Mouse (Mus musculus): ENCODE results near the gene St6galnac6. TPM values are rescaled to one million over a fixed set of nuclear protein-coding genes. Genes with fewer than 3 reads are reported as not detected.
A peak's percentile ranks its signal among the peaks of the same experiment; 100 is the strongest.

The St6galnac6 gene
- total and polyA plus RNA-seq, 2 experiments: 38.0 to 90.0 TPM

DNA sequence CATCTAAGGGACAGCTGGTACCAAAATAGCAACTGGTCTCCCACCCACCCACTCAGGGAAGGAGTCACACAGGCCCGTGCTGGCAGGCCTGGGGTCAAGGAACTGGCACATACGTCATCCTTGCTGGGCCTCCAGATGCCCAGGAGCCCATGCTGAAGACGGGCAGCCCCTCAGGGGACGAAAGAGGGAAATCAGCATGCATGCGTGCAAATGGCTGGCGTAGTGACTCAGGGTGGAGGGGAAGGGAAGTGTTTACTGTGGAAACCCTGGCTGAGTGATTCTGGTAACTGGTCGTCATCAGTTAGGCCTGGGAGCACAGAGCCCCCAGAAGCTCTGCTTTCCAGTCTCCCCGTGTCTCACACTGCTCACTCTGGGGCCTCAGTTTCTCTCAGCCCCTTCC lies 65.8 kb downstream of the St6galnac6 start:
- Histone ChIP-seq H3K79me2 (ENCODE audit: control insufficient read depth, insufficient read depth, low read length) (no peaks in the 10 kb centered on the region), H3K27me3 (ENCODE audit: control insufficient read depth, insufficient read depth, low read length) (no peaks in the 10 kb centered on the region), H3K4me3 (ENCODE audit: insufficient read depth, low read depth, low read length) (no peak overlapping the region), H3K27ac (replicated peaks; ENCODE audit: insufficient read depth, low read depth, low read length) (no peak overlapping the region), H3K36me3 (ENCODE audit: control insufficient read depth, insufficient read depth, low read length) (no peaks in the 10 kb centered on the region; the same call in 1 of the 2 replicates), H3K9ac (ENCODE audit: low read depth, low read length) (no peak overlapping the region; the same call in 1 of the 2 replicates), H3K4me1 (ENCODE audit: control insufficient read depth, insufficient read depth, low read length) (0 out of 2 replicates have a peak, but pooled peaks cover 2% of the 10 kb centered on the region)
- TF ChIP-seq POLR2A (IDR thresholded peaks at IDR 0.05; ENCODE audit: extremely low read depth, insufficient read depth, low read length): no peak
- TF ChIP-seq CTCF (IDR thresholded peaks at IDR 0.05; ENCODE audit: low read depth, low read length): no peak
- DNase-seq (ENCODE audit: extremely low read depth, low read depth, low spot score): no peak
- WGBS: 79% methylated on average over 8 of the region's 8 CpGs

- 0 out of 2 replicates have a peak, but pooled peaks cover 2% of the 10 kb centered on the region for H3K4me1 ChIP-seq (ENCODE audit: control insufficient read depth, insufficient read depth, low read length)
- H3K27ac ChIP-seq (replicated peaks; ENCODE audit: insufficient read depth, low read depth, low read length): no peak overlapping the region
- no peak for TF ChIP-seq POLR2A (IDR thresholded peaks at IDR 0.05; ENCODE audit: extremely low read depth, insufficient read depth, low read length)
- TF ChIP-seq CTCF (IDR thresholded peaks at IDR 0.05; ENCODE audit: low read depth, low read length): no peak
- no peaks in the 10 kb centered on the region for H3K79me2 ChIP-seq (ENCODE audit: control insufficient read depth, insufficient read depth, low read length)
- H3K9ac ChIP-seq (ENCODE audit: low read depth, low read length): no peak overlapping the region
- no peaks in the 10 kb centered on the region for H3K27me3 ChIP-seq (ENCODE audit: control insufficient read depth, insufficient read depth, low read length)
- no peak overlapping the region for H3K4me3 ChIP-seq (ENCODE audit: insufficient read depth, low read depth, low read length)
- peak; percentile 71 for DNase-seq (ENCODE audit: extremely low read depth, low read depth, low spot score)
- WGBS: 28% methylated on average over 6 of the region's 6 CpGs
- H3K36me3 ChIP-seq (ENCODE audit: control insufficient read depth, insufficient read depth, low read length): no peaks in the 10 kb centered on the region; the same call in 1 of the 2 replicates
These were observed 66.3 kb downstream of the St6galnac6 start for GRCm38 (mm10) chr2:32665853-32666252.

DNA sequence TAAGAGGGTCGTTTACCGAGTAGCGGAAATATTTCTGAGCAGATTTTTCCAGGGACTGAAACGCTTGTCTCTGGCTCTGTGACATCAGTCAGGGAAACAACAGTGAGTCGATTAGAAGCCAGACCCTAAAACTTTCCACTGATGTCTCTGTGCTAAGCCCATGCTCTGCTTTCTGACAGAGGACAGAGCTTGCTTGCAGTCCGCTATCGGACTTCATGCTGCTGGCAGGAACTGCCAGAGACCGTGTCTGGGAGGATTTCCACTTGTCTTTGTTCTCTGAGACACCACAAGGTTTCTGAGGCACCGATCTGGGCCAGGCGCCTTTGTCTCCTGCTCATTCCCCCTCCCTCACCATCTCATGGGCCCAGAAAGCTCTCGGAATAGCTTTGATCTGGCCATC lies 68.3 kb downstream of the St6galnac6 start:
- H3K79me2 ChIP-seq (ENCODE audit: control insufficient read depth, insufficient read depth, low read length): no peaks in the 10 kb centered on the region
- H3K4me3 ChIP-seq (ENCODE audit: insufficient read depth, low read depth, low read length): no peak overlapping the region
- H3K4me1 ChIP-seq (ENCODE audit: control insufficient read depth, insufficient read depth, low read length): 0 out of 2 replicates have a peak, but pooled peaks cover 2% of the 10 kb centered on the region
- peak overlapping the region; percentile 25 for H3K27ac ChIP-seq (replicated peaks; ENCODE audit: insufficient read depth, low read depth, low read length)
- H3K36me3 ChIP-seq (ENCODE audit: control insufficient read depth, insufficient read depth, low read length): peaks cover 1% of the 10 kb centered on the region; the same call in 1 of the 2 replicates
- 62% methylated on average over 11 of the region's 11 CpGs for WGBS
- TF ChIP-seq CTCF (IDR thresholded peaks at IDR 0.05; ENCODE audit: low read depth, low read length): no peak
- no peak for TF ChIP-seq POLR2A (IDR thresholded peaks at IDR 0.05; ENCODE audit: extremely low read depth, insufficient read depth, low read length)
- no peak for DNase-seq (ENCODE audit: extremely low read depth, low read depth, low spot score)
- no peaks in the 10 kb centered on the region for H3K27me3 ChIP-seq (ENCODE audit: control insufficient read depth, insufficient read depth, low read length)
- H3K9ac ChIP-seq (ENCODE audit: low read depth, low read length): no peak overlapping the region

- Histone ChIP-seq H3K4me1 (ENCODE audit: control insufficient read depth, insufficient read depth, low read length) (0 out of 2 replicates have a peak, but pooled peaks cover 2% of the 10 kb centered on the region), H3K36me3 (ENCODE audit: control insufficient read depth, insufficient read depth, low read length) (peaks cover 1% of the 10 kb centered on the region; the same call in 1 of the 2 replicates), H3K9ac (ENCODE audit: low read depth, low read length) (no peak overlapping the region), H3K27ac (replicated peaks; ENCODE audit: insufficient read depth, low read depth, low read length) (peak overlapping the region; percentile 25), H3K4me3 (ENCODE audit: insufficient read depth, low read depth, low read length) (no peak overlapping the region), H3K79me2 (ENCODE audit: control insufficient read depth, insufficient read depth, low read length) (no peaks in the 10 kb centered on the region), H3K27me3 (ENCODE audit: control insufficient read depth, insufficient read depth, low read length) (no peaks in the 10 kb centered on the region)
- TF ChIP-seq POLR2A (IDR thresholded peaks at IDR 0.05; ENCODE audit: extremely low read depth, insufficient read depth, low read length): no peak
- no peak for TF ChIP-seq CTCF (IDR thresholded peaks at IDR 0.05; ENCODE audit: low read depth, low read length)
- WGBS: 86% methylated on average over 7 of the region's 7 CpGs
- DNase-seq (ENCODE audit: extremely low read depth, low read depth, low spot score): no peak
These were observed 68.7 kb downstream of the St6galnac6 start for GRCm38 (mm10) chr2:32668176-32668575.

DNA sequence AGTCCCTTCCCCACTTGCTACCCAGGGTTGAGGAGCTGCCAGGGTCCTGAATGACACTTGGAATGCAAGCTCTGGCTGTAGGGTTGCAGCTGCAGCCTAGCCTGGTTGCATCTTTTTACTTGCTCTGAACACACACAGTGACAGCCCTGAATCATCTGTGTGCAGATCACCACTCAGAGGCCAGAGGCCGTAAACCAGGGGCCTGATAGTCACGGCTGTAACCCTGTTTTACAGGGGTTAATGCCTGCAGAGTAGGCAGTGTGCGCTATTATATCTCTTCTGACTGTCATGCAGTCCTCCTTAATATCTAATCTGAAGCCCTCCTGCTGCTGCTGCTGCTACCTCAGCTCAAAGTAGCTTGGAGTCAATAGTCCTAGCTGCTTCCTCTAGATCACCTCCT lies 70.4 kb downstream of the St6galnac6 start:
- H3K79me2 ChIP-seq (ENCODE audit: control insufficient read depth, insufficient read depth, low read length): no peaks in the 10 kb centered on the region
- H3K27ac ChIP-seq (replicated peaks; ENCODE audit: insufficient read depth, low read depth, low read length): peak overlapping the region; percentile 12; the same call in 1 of the 2 replicates
- 0 out of 2 replicates have a peak, but pooled peaks cover 2% of the 10 kb centered on the region for H3K4me1 ChIP-seq (ENCODE audit: control insufficient read depth, insufficient read depth, low read length)
- TF ChIP-seq POLR2A (IDR thresholded peaks at IDR 0.05; ENCODE audit: extremely low read depth, insufficient read depth, low read length): no peak
- no peak for TF ChIP-seq CTCF (IDR thresholded peaks at IDR 0.05; ENCODE audit: low read depth, low read length)
- WGBS: 82% methylated on average over 3 of the region's 3 CpGs
- no peak overlapping the region for H3K4me3 ChIP-seq (ENCODE audit: insufficient read depth, low read depth, low read length)
- DNase-seq (ENCODE audit: extremely low read depth, low read depth, low spot score): no peak
- no peak overlapping the region for H3K9ac ChIP-seq (ENCODE audit: low read depth, low read length)
- peaks cover 1% of the 10 kb centered on the region; the same call in 1 of the 2 replicates for H3K36me3 ChIP-seq (ENCODE audit: control insufficient read depth, insufficient read depth, low read length)
- no peaks in the 10 kb centered on the region for H3K27me3 ChIP-seq (ENCODE audit: control insufficient read depth, insufficient read depth, low read length)

Other genes starting within 250 kb of the St6galnac6 start
- 9.5 and 10.0 TPM in 2 replicates for gene Ciz1, start 247.4 kb upstream of the St6galnac6 start, total RNA-seq (2014; rRNA removed)
- 47.1 and 71.7 TPM in 2 replicates for gene Ciz1, start 247.4 kb upstream of the St6galnac6 start, polyA plus RNA-seq (2012; rRNA removed)
- gene Dnm1, start 246.4 kb upstream of the St6galnac6 start, total RNA-seq (2014; rRNA removed): 0.09 and 0.40 TPM in 2 replicates
- 0.60 and 0.90 TPM in 2 replicates for gene Dnm1, start 246.4 kb upstream of the St6galnac6 start, polyA plus RNA-seq (2012; rRNA removed)
- gene 1110008P14Rik, start 217.8 kb upstream of the St6galnac6 start, total RNA-seq (2014; rRNA removed): 25.8 and 32.5 TPM in 2 replicates
- gene 1110008P14Rik, start 217.8 kb upstream of the St6galnac6 start, polyA plus RNA-seq (2012; rRNA removed): 103 and 144 TPM in 2 replicates
- 2.1 and 10.0 TPM in 2 replicates for gene Lcn2, start 211.5 kb upstream of the St6galnac6 start, total RNA-seq (2014; rRNA removed)
- gene Lcn2, start 211.5 kb upstream of the St6galnac6 start, polyA plus RNA-seq (2012; rRNA removed): 29.3 and 45.5 TPM in 2 replicates
- 22.6 and 30.7 TPM in 2 replicates for gene Ptges2, start 203.8 kb upstream of the St6galnac6 start, total RNA-seq (2014; rRNA removed)
- 24.4 and 25.5 TPM in 2 replicates for gene Ptges2, start 203.8 kb upstream of the St6galnac6 start, polyA plus RNA-seq (2012; rRNA removed)
- gene Naif1, start 149.3 kb upstream of the St6galnac6 start, total RNA-seq (2014; rRNA removed): 0.67 and 0.83 TPM in 2 replicates
- gene Naif1, start 149.3 kb upstream of the St6galnac6 start, polyA plus RNA-seq (2012; rRNA removed): 2.9 and 3.0 TPM in 2 replicates
- 40.0 and 41.9 TPM in 2 replicates for gene Slc25a25, start 148.3 kb upstream of the St6galnac6 start, total RNA-seq (2014; rRNA removed)
- 57.9 and 124 TPM in 2 replicates for gene Slc25a25, start 148.3 kb upstream of the St6galnac6 start, polyA plus RNA-seq (2012; rRNA removed)
- gene Fam102a, start 64.4 kb upstream of the St6galnac6 start, total RNA-seq (2014; rRNA removed): 7.0 and 7.2 TPM in 2 replicates
- 10.5 and 11.0 TPM in 2 replicates for gene Fam102a, start 64.4 kb upstream of the St6galnac6 start, polyA plus RNA-seq (2012; rRNA removed)
- 6.5 and 8.4 TPM in 2 replicates for gene Dpm2, start 28.9 kb upstream of the St6galnac6 start, total RNA-seq (2014; rRNA removed)
- 73.7 and 104 TPM in 2 replicates for gene Dpm2, start 28.9 kb upstream of the St6galnac6 start, polyA plus RNA-seq (2012; rRNA removed)
- not detected in 2 replicates for gene Pip5kl1, start 24.9 kb upstream of the St6galnac6 start, total RNA-seq (2014; rRNA removed)
- not detected in 2 replicates for gene Pip5kl1, start 24.9 kb upstream of the St6galnac6 start, polyA plus RNA-seq (2012; rRNA removed)
- gene 9430097D07Rik, start 24.0 kb upstream of the St6galnac6 start, total RNA-seq (2014; rRNA removed): not detected in 2 replicates
- gene 9430097D07Rik, start 24.0 kb upstream of the St6galnac6 start, polyA plus RNA-seq (2012; rRNA removed): not detected in 2 replicates
- gene St6galnac4, start 12.6 kb upstream of the St6galnac6 start, total RNA-seq (2014; rRNA removed): 0.74 and 1.2 TPM in 2 replicates
- 2.2 and 2.5 TPM in 2 replicates for gene St6galnac4, start 12.6 kb upstream of the St6galnac6 start, polyA plus RNA-seq (2012; rRNA removed)
- gene Ak1, start 22.0 kb downstream of the St6galnac6 start, total RNA-seq (2014; rRNA removed): 0.47 and 1.4 TPM in 2 replicates
- gene Ak1, start 22.0 kb downstream of the St6galnac6 start, polyA plus RNA-seq (2012; rRNA removed): 0.26 and 0.34 TPM in 2 replicates
- gene Eng, start 46.9 kb downstream of the St6galnac6 start, total RNA-seq (2014; rRNA removed): 14.2 and 25.9 TPM in 2 replicates
- gene Eng, start 46.9 kb downstream of the St6galnac6 start, polyA plus RNA-seq (2012; rRNA removed): 55.0 and 70.8 TPM in 2 replicates
- gene Fpgs, start 104.4 kb downstream of the St6galnac6 start, total RNA-seq (2014; rRNA removed): 158 and 175 TPM in 2 replicates
- gene Fpgs, start 104.4 kb downstream of the St6galnac6 start, polyA plus RNA-seq (2012; rRNA removed): 414 and 481 TPM in 2 replicates
- gene Cdk9, start 113.4 kb downstream of the St6galnac6 start, total RNA-seq (2014; rRNA removed): 19.5 and 27.3 TPM in 2 replicates
- 46.6 and 63.7 TPM in 2 replicates for gene Cdk9, start 113.4 kb downstream of the St6galnac6 start, polyA plus RNA-seq (2012; rRNA removed)
- gene Sh2d3c, start 121.3 kb downstream of the St6galnac6 start, total RNA-seq (2014; rRNA removed): 2.2 and 3.2 TPM in 2 replicates
- gene Sh2d3c, start 121.3 kb downstream of the St6galnac6 start, polyA plus RNA-seq (2012; rRNA removed): 7.5 and 10.4 TPM in 2 replicates
- not detected in 2 replicates for gene 6330409D20Rik, start 141.3 kb downstream of the St6galnac6 start, total RNA-seq (2014; rRNA removed)
- not detected in 2 replicates for gene 6330409D20Rik, start 141.3 kb downstream of the St6galnac6 start, polyA plus RNA-seq (2012; rRNA removed)
- 26.6 and 35.6 TPM in 2 replicates for gene Tor2a, start 157.5 kb downstream of the St6galnac6 start, total RNA-seq (2014; rRNA removed)
- gene Tor2a, start 157.5 kb downstream of the St6galnac6 start, polyA plus RNA-seq (2012; rRNA removed): 72.6 and 77.4 TPM in 2 replicates
- gene Ttc16, start 175.9 kb downstream of the St6galnac6 start, total RNA-seq (2014; rRNA removed): under 0.01 and 0.07 TPM in 2 replicates
- 0.10 and 0.22 TPM in 2 replicates for gene Ttc16, start 175.9 kb downstream of the St6galnac6 start, polyA plus RNA-seq (2012; rRNA removed)
- 1.2 and 1.5 TPM in 2 replicates for gene Ptrh1, start 176.1 kb downstream of the St6galnac6 start, total RNA-seq (2014; rRNA removed)
- 2.3 and 2.8 TPM in 2 replicates for gene Ptrh1, start 176.1 kb downstream of the St6galnac6 start, polyA plus RNA-seq (2012; rRNA removed)
- gene Cfap157, start 184.7 kb downstream of the St6galnac6 start, total RNA-seq (2014; rRNA removed): not detected in 2 replicates
- gene Cfap157, start 184.7 kb downstream of the St6galnac6 start, polyA plus RNA-seq (2012; rRNA removed): not detected in 2 replicates
- gene Stxbp1, start 247.5 kb downstream of the St6galnac6 start, total RNA-seq (2014; rRNA removed): 0.74 and 1.7 TPM in 2 replicates
- gene Stxbp1, start 247.5 kb downstream of the St6galnac6 start, polyA plus RNA-seq (2012; rRNA removed): 1.3 and 1.6 TPM in 2 replicates

Data from liver, adult 2 months (tissue).